Mouse (Mus musculus) stomach, postnatal 0 days (tissue): ENCODE data around the gene Ift27.

ENCODE experiments used
- CTCF ChIP-seq: IDR thresholded peaks from 2 replicates; pipeline ENCODE4 v1.5.1; 2016; ENCODE audit warnings: antibody characterized with exemption, low read depth, mild to moderate bottlenecking, moderate library complexity
- EP300 ChIP-seq: optimal IDR thresholded peaks from 2 replicates; pipeline ENCODE3; 2016; ENCODE audit warnings: antibody characterized with exemption

- TF ChIP-seq CTCF (no peak), EP300 (no peak)
These were observed 8.6 kb downstream of the Ift27 start for GRCm38 (mm10) chr15:78165292-78165691.
